Mouse (Mus musculus): ENCODE measurements at regions not wholly inside any gene's neighbourhood (a gene's known extent, or its start where the extent isn't known, plus 50 kb on each side); places are given as distances from the start of the nearest gene placed in this dataset.
"Not testable (repeated sequence)": the region's sequence is repeated elsewhere in the genome, so short reads cannot be mapped to it uniquely, and the experiment has no call there.

- no peak for TF ChIP-seq EP300 (IDR thresholded peaks at IDR 0.05)
- no peak for TF ChIP-seq CTCF (IDR thresholded peaks at IDR 0.05)
- Histone ChIP-seq H3K27ac (ENCODE audit: low read length) (no peak overlapping the region), H3K27me3 (replicated peaks; ENCODE audit: insufficient read depth, low read length) (no peaks in the 10 kb centered on the region), H3K4me1 (ENCODE audit: insufficient read depth, low read depth, low read length) (no peaks in the 10 kb centered on the region), H3K9me3 (ENCODE audit: low read length) (no peaks in the 10 kb centered on the region), H3K4me3 (ENCODE audit: low read depth, low read length) (no peak overlapping the region), H3K9ac (replicated peaks; ENCODE audit: low read depth) (no peak overlapping the region), H3K36me3 (ENCODE audit: insufficient read depth, low read length) (no peaks in the 10 kb centered on the region), H3K4me2 (replicated peaks; ENCODE audit: low read depth, low read length) (no peak overlapping the region)
- 80% methylated on average over 6 of the region's 6 CpGs for WGBS
- no peak for DNase-seq (ENCODE audit: low spot score)
- no peak for ATAC-seq
Measured at GRCm38 (mm10) chr7:122876286-122876685, 89.2 kb upstream of the Rbbp6 start.

- 93% methylated on average over 3 of the region's 3 CpGs for WGBS
- not testable (repeated sequence) for H3K4me1 ChIP-seq (ENCODE audit: insufficient read depth, low read depth, low read length); H3K4me3 ChIP-seq (ENCODE audit: low read depth, low read length); DNase-seq (ENCODE audit: low spot score); H3K9me3 ChIP-seq (ENCODE audit: low read length); ATAC-seq; H3K9ac ChIP-seq (replicated peaks; ENCODE audit: low read depth); H3K4me2 ChIP-seq (replicated peaks; ENCODE audit: low read depth, low read length); H3K36me3 ChIP-seq (ENCODE audit: insufficient read depth, low read length); H3K27me3 ChIP-seq (replicated peaks; ENCODE audit: insufficient read depth, low read length); H3K27ac ChIP-seq (ENCODE audit: low read length)
Measured at GRCm38 (mm10) chr7:122881890-122882500, 83.5 kb upstream of the Rbbp6 start.

- 85% methylated on average over 3 of the region's 3 CpGs for WGBS
- no peak overlapping the region for H3K9ac ChIP-seq (replicated peaks; ENCODE audit: low read depth)
- TF ChIP-seq CTCF (IDR thresholded peaks at IDR 0.05) = no peak
- no peak for TF ChIP-seq EP300 (IDR thresholded peaks at IDR 0.05)
- H3K9me3 ChIP-seq (ENCODE audit: low read length) = no peaks in the 10 kb centered on the region
- H3K27ac ChIP-seq (ENCODE audit: low read length) = no peak overlapping the region
- no peaks in the 10 kb centered on the region for H3K27me3 ChIP-seq (replicated peaks; ENCODE audit: insufficient read depth, low read length)
- H3K4me3 ChIP-seq (ENCODE audit: low read depth, low read length) = no peak overlapping the region
- no peak for ATAC-seq
- no peaks in the 10 kb centered on the region for H3K36me3 ChIP-seq (ENCODE audit: insufficient read depth, low read length)
- no peaks in the 10 kb centered on the region for H3K4me1 ChIP-seq (ENCODE audit: insufficient read depth, low read depth, low read length)
- DNase-seq (ENCODE audit: low spot score) = no peak
- H3K4me2 ChIP-seq (replicated peaks; ENCODE audit: low read depth, low read length) = no peak overlapping the region
Measured at GRCm38 (mm10) chr7:122886737-122887136, 78.7 kb upstream of the Rbbp6 start.

- Histone ChIP-seq H3K4me1 (ENCODE audit: insufficient read depth, low read depth, low read length) (no peaks in the 10 kb centered on the region), H3K4me3 (ENCODE audit: low read depth, low read length) (no peak overlapping the region), H3K27me3 (replicated peaks; ENCODE audit: insufficient read depth, low read length) (no peaks in the 10 kb centered on the region), H3K27ac (ENCODE audit: low read length) (no peak overlapping the region), H3K9ac (replicated peaks; ENCODE audit: low read depth) (no peak overlapping the region), H3K36me3 (ENCODE audit: insufficient read depth, low read length) (no peaks in the 10 kb centered on the region), H3K9me3 (ENCODE audit: low read length) (no peaks in the 10 kb centered on the region), H3K4me2 (replicated peaks; ENCODE audit: low read depth, low read length) (no peak overlapping the region)
- TF ChIP-seq CTCF (IDR thresholded peaks at IDR 0.05) = no peak
- TF ChIP-seq EP300 (IDR thresholded peaks at IDR 0.05) = no peak
- no peak for ATAC-seq
- 64% methylated on average over 2 of the region's 2 CpGs for WGBS
- DNase-seq (ENCODE audit: low spot score) = no peak
Measured at GRCm38 (mm10) chr7:122897148-122897547, 68.3 kb upstream of the Rbbp6 start.

- Histone ChIP-seq H3K36me3 (ENCODE audit: insufficient read depth, low read length) (no peaks in the 10 kb centered on the region), H3K4me2 (replicated peaks; ENCODE audit: low read depth, low read length) (no peak overlapping the region), H3K27ac (ENCODE audit: low read length) (no peak overlapping the region), H3K9me3 (ENCODE audit: low read length) (no peaks in the 10 kb centered on the region), H3K27me3 (replicated peaks; ENCODE audit: insufficient read depth, low read length) (no peaks in the 10 kb centered on the region), H3K9ac (replicated peaks; ENCODE audit: low read depth) (no peak overlapping the region), H3K4me3 (ENCODE audit: low read depth, low read length) (no peak overlapping the region), H3K4me1 (ENCODE audit: insufficient read depth, low read depth, low read length) (no peaks in the 10 kb centered on the region)
- ATAC-seq (no peak), DNase-seq (ENCODE audit: low spot score) (no peak)
- 64% methylated on average over 5 of the region's 5 CpGs for WGBS
- TF ChIP-seq EP300 (IDR thresholded peaks at IDR 0.05) (no peak), CTCF (IDR thresholded peaks at IDR 0.05) (no peak)
Measured at GRCm38 (mm10) chr7:122906056-122906455, 59.4 kb upstream of the Rbbp6 start.

- H3K36me3 ChIP-seq (ENCODE audit: insufficient read depth, low read length) = no peaks in the 10 kb centered on the region
- TF ChIP-seq CTCF (IDR thresholded peaks at IDR 0.05) (peak; percentile 7; the same call in 1 of the 2 replicates), EP300 (IDR thresholded peaks at IDR 0.05) (no peak)
- H3K27me3 ChIP-seq (replicated peaks; ENCODE audit: insufficient read depth, low read length) = no peaks in the 10 kb centered on the region
- no peak overlapping the region for H3K9ac ChIP-seq (replicated peaks; ENCODE audit: low read depth)
- no peak overlapping the region for H3K4me2 ChIP-seq (replicated peaks; ENCODE audit: low read depth, low read length)
- DNase-seq (ENCODE audit: low spot score) (no peak), ATAC-seq (no peak)
- 77% methylated on average over 8 of the region's 8 CpGs for WGBS
- no peaks in the 10 kb centered on the region for H3K4me1 ChIP-seq (ENCODE audit: insufficient read depth, low read depth, low read length)
- H3K4me3 ChIP-seq (ENCODE audit: low read depth, low read length) = no peak overlapping the region
- H3K9me3 ChIP-seq (ENCODE audit: low read length) = no peaks in the 10 kb centered on the region
- no peak overlapping the region for H3K27ac ChIP-seq (ENCODE audit: low read length)
Measured at GRCm38 (mm10) chr7:122909296-122909695, 56.2 kb upstream of the Rbbp6 start.
